Comparison of ENCODE assay signal across 26 mouse cellular contexts in the genomic region with DNA sequence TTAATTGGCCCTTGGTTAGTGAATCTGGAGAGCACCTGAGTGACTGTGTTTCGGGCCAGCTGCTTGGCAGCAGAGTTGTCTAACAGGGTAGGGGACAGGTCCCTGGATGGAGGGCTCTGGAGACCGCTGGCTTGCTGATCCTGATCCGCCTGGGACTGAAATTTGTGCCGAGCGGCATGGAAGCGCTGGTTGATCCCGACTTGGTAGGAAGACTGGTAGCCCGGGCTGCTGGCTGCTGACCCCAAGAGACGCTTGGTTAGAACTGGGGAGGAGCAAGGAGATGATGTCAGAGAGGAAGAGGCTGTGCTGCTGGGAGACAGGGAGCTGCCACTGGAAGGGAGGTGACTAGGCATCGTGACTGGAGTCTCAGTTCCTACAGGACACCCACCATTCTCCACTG. TPM values are rescaled to one million over a fixed set of nuclear protein-coding genes. Genes with fewer than 3 reads are reported as not detected.
DNase-seq lines count a peak whose midpoint lies in the region; ATAC-seq and TF ChIP-seq lines count a peak whose summit lies in the region.
"Had no signal": no experiment of that assay in that cellular context is flagged by ENCODE, and none has a peak within 500 bp of the region (broad histone marks: within the 10 kb centered on the region; RNA-seq: fewer than 3 reads in every experiment).

No protein-coding gene starts in this region.

- no peak overlapping the region for H3K4me2 ChIP-seq in lung, embryonic 15.5 days
- no peak overlapping the region for H3K4me2 ChIP-seq in midbrain, embryonic 13.5 days (replicated peaks)
- H3K4me2 ChIP-seq: heart, embryonic 15.5 days; hindbrain, embryonic 15.5 days; limb, embryonic 12.5 days; liver, embryonic 12.5 days had no signal

- peak overlapping the region; percentile 35 for H3K27ac ChIP-seq in gastrocnemius, adult 2 months
- peak overlapping the region; percentile 67; the same call in 1 of the 2 replicates for H3K27ac ChIP-seq in lung, embryonic 15.5 days
- peak overlapping the region; percentile 35; the same call in 1 of the 2 replicates for H3K27ac ChIP-seq in midbrain, embryonic 13.5 days
- H3K27ac ChIP-seq: heart, embryonic 15.5 days; hindbrain, embryonic 15.5 days; limb, embryonic 12.5 days; liver, embryonic 12.5 days had no signal

- no peak for DNase-seq in gastrocnemius, adult 2 months
- no peak for DNase-seq in gastrocnemius, postnatal 14 days
- DNase-seq in lung, postnatal 10 days = no peak
- DNase-seq in liver = no peak
- DNase-seq: adrenal gland, adult 8-10 months; B cell, adult 2 months; cerebellum, adult 18-20 months; cerebellum, postnatal 14 days; embryo, embryonic 11 days; gastrocnemius, postnatal 10 days; kidney, adult 2 months; kidney, postnatal 10 days; lung, adult 18-20 months; right cerebral cortex, postnatal 14 days; spleen, adult 18-20 months had no signal

- no peaks in the 10 kb centered on the region for H3K9me3 ChIP-seq in lung, embryonic 15.5 days
- H3K9me3 ChIP-seq in E14TG2a.4 (ENCODE audit: low read length) = no peaks in the 10 kb centered on the region
- H3K9me3 ChIP-seq in midbrain, embryonic 13.5 days = no peaks in the 10 kb centered on the region
- H3K9me3 ChIP-seq: heart, embryonic 15.5 days; hindbrain, embryonic 15.5 days; limb, embryonic 12.5 days; liver, embryonic 12.5 days had no signal

- 83% methylated on average over 10 of the region's 10 CpGs for WGBS in lung, embryonic 15.5 days
- WGBS in midbrain, embryonic 13.5 days = 84% methylated on average over 10 of the region's 10 CpGs

- intact Hi-C loops in gastrocnemius, adult 2 months (cut with DNase I) = no loop called here
- intact Hi-C loops in gastrocnemius, postnatal 14 days (cut with DNase I; ENCODE audit: low total_unique reads) = no loop called here

- no peak for ATAC-seq in lung, embryonic 15.5 days (ENCODE audit: borderline replicate concordance, extremely low read depth, low FRiP score, low TSS enrichment)
- peak; percentile 7; the same call in 1 of the 2 replicates for ATAC-seq in midbrain, embryonic 13.5 days
- ATAC-seq: activated CD4-positive, CD25-positive, alpha-beta regulatory T cell, adult 4 months; liver, embryonic 12.5 days had no signal

- H3K4me3 ChIP-seq in gastrocnemius, adult 2 months = no peak overlapping the region
- H3K4me3 ChIP-seq in lung, embryonic 15.5 days = no peak overlapping the region
- H3K4me3 ChIP-seq in E14TG2a.4 (replicated peaks; ENCODE audit: low read length) = peak overlapping the region; percentile 65
- H3K4me3 ChIP-seq in midbrain, embryonic 13.5 days (replicated peaks) = no peak overlapping the region
- H3K4me3 ChIP-seq: heart, embryonic 15.5 days; hindbrain, embryonic 15.5 days; limb, embryonic 12.5 days; liver, embryonic 12.5 days had no signal

- H3K9ac ChIP-seq in lung, embryonic 15.5 days = no peak overlapping the region
- peak overlapping the region; percentile 19; the same call in 1 of the 2 replicates for H3K9ac ChIP-seq in midbrain, embryonic 13.5 days (replicated peaks)
- H3K9ac ChIP-seq: heart, embryonic 15.5 days; hindbrain, embryonic 15.5 days; limb, embryonic 12.5 days; liver, embryonic 12.5 days had no signal

- no peak for TF ChIP-seq CTCF in gastrocnemius, adult 2 months (IDR thresholded peaks at IDR 0.05)
- TF ChIP-seq CTCF in E14TG2a.4 (conservative IDR thresholded peaks at IDR 0.05; ENCODE audit: low read length) = no peak

- no peaks in the 10 kb centered on the region for H3K27me3 ChIP-seq in lung, embryonic 15.5 days
- H3K27me3 ChIP-seq in E14TG2a.4 (ENCODE audit: insufficient read depth, low read length) = no peaks in the 10 kb centered on the region
- no peaks in the 10 kb centered on the region for H3K27me3 ChIP-seq in midbrain, embryonic 13.5 days
- H3K27me3 ChIP-seq: CH12.LX; heart, embryonic 15.5 days; hindbrain, embryonic 15.5 days; limb, embryonic 12.5 days; liver, embryonic 12.5 days had no signal

- H3K4me1 ChIP-seq in lung, embryonic 15.5 days = peaks cover 45% of the 10 kb centered on the region
- peaks cover 38% of the 10 kb centered on the region for H3K4me1 ChIP-seq in E14TG2a.4 (replicated peaks; ENCODE audit: low read depth, low read length)
- H3K4me1 ChIP-seq in midbrain, embryonic 13.5 days (replicated peaks) = peaks cover 29% of the 10 kb centered on the region
- H3K4me1 ChIP-seq: hindbrain, embryonic 15.5 days; limb, embryonic 12.5 days; liver, embryonic 12.5 days had no signal

- peaks cover 63% of the 10 kb centered on the region for H3K36me3 ChIP-seq in lung, embryonic 15.5 days
- H3K36me3 ChIP-seq in E14TG2a.4 (ENCODE audit: insufficient read depth, low read length) = peaks cover 69% of the 10 kb centered on the region
- peaks cover 83% of the 10 kb centered on the region for H3K36me3 ChIP-seq in midbrain, embryonic 13.5 days
- H3K36me3 ChIP-seq: liver, embryonic 12.5 days had no signal

RNA-seq across cellular contexts. Expression of a gene that starts 43.3 kb away (rescaled TPM):
- under 1 TPM; 0.13 to 0.31 TPM for total RNA-seq in gastrocnemius, adult 2 months (2021)
- total RNA-seq in gastrocnemius, postnatal 14 days (2021) = under 1 TPM; 0.78 to 0.86 TPM
- 2.0 and 2.4 TPM in 2 replicates for polyA plus RNA-seq in lung, embryonic 15.5 days (2015; fragmentation: Nextera tagmentation; extraction: Ambion mirVana)
- polyA plus RNA-seq in midbrain, embryonic 13.5 days (2015; fragmentation: Nextera tagmentation; extraction: Ambion mirVana) = 0.66 and 1.3 TPM in 2 replicates
- total RNA-seq: CH12.LX; hematopoietic stem cell, adult 5-6 weeks; MEL had no signal

RNA-seq across cellular contexts. Expression of a gene that starts 47.9 kb away (rescaled TPM):
- 1 to 10 TPM; 4.5 to 8.4 TPM for total RNA-seq in gastrocnemius, adult 2 months (2021)
- total RNA-seq in gastrocnemius, postnatal 14 days (2021) = 10 to 100 TPM in 1 of 2 experiments, 1 to 10 TPM in 1; 7.5 to 13.9 TPM
- 32.9 and 34.5 TPM in 2 replicates for polyA plus RNA-seq in lung, embryonic 15.5 days (2015; fragmentation: Nextera tagmentation; extraction: Ambion mirVana)
- 63.6 and 66.7 TPM in 2 replicates for polyA plus RNA-seq in midbrain, embryonic 13.5 days (2015; fragmentation: Nextera tagmentation; extraction: Ambion mirVana)
- polyA plus RNA-seq: activated CD4-positive, CD25-positive, alpha-beta regulatory T cell, adult 4 months had no signal
